Mouse (Mus musculus) lung, postnatal 0 days (tissue): ENCODE results near the gene Gm20458.

Source experiments
- CTCF ChIP-seq: IDR thresholded peaks from 2 replicates; pipeline ENCODE4 v1.5.1; 2016; ENCODE audit warnings: antibody characterized with exemption, mild to moderate bottlenecking
- EP300 ChIP-seq: IDR thresholded peaks from 2 replicates; pipeline ENCODE4 v1.6.1; 2016; ENCODE audit warnings: antibody characterized with exemption, mild to moderate bottlenecking, control low read depth

DNA sequence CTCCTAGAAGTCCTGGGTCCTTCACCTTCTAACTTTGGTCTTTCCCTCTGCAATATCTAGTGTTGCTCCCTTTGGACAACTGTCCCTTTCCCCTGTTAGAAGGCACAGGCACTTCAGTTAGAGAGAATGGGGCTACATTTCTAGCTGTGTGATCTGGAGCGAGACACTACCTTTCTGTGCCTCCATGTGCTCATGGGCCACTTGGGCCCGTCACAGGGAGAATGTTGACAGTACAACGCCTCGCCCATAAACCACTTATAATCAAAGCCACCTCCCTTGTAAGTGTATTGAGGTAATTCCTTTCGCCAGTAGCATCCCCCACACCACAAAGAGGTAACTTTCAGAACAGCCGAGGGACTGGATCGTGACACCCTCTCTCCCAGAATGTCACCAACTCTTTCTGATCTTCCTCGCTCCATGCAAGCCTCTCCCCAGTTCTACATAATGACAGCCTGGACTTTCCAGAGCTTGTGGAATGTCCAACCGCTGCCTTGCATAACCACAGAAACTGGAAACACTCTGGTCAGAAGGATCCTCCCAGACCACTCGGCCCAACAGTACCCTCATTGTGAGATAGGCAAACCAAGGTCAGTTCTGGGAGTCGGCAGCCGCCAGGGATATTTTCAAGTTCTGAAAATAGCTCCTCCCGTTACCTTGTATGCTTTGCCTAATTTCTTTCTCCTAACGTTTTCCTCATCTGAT lies 11.3 kb upstream of the Gm20458 start:
- no peak for TF ChIP-seq CTCF
- peak; percentile 43; the same call in 1 of the 2 replicates for TF ChIP-seq EP300
